16 mouse cellular contexts compared by ENCODE assay signal in the genomic region with DNA sequence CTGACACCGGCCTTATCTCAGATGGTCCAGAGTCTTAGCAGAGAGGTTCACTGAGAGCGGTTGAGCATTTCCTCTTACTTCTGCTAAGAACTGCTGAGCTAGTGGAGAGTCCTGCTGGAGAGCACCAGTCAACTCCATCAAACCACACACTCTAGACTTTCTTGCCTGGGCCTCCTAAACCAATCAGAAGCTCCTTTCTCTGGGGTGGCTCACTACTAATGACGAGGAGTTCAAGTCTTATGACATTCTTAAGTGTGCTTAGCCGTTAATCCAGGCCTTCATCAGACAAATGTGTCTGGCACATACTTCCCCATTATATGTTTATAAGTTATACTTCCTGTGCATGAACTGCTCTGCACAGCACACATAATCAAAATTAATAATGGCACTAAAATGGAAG.
"Had no signal": no experiment of that assay in that cellular context is flagged by ENCODE, and none has a peak within 500 bp of the region (broad histone marks: within the 10 kb centered on the region; RNA-seq: fewer than 3 reads in every experiment).

No protein-coding gene starts in this region.

- H3K4me1 ChIP-seq: liver, embryonic 15.5 days; midbrain, embryonic 15.5 days; neural tube, embryonic 12.5 days had no signal

- H3K36me3 ChIP-seq: liver, embryonic 15.5 days had no signal

- H3K4me3 ChIP-seq: liver, embryonic 15.5 days; megakaryocyte, embryonic 14.5 days; midbrain, embryonic 15.5 days; neural tube, embryonic 12.5 days had no signal

- ATAC-seq: intestine, embryonic 16.5 days; midbrain, embryonic 15.5 days had no signal

- H3K9ac ChIP-seq: liver, embryonic 15.5 days; midbrain, embryonic 15.5 days; neural tube, embryonic 12.5 days had no signal

- DNase-seq: kidney, adult 2 months; kidney, postnatal 36 days; left cerebral cortex, postnatal 4 days; lung, adult 2 months; lung, postnatal 14 days; retina, postnatal 1 day; right cerebral cortex, postnatal 14 days; thymus, postnatal 36 days had no signal

- H3K27me3 ChIP-seq: liver, embryonic 15.5 days; midbrain, embryonic 15.5 days; neural tube, embryonic 12.5 days had no signal

- H3K9me3 ChIP-seq: liver, embryonic 15.5 days; midbrain, embryonic 15.5 days; neural tube, embryonic 12.5 days had no signal

- H3K27ac ChIP-seq: kidney, postnatal 0 days; liver, embryonic 15.5 days; midbrain, embryonic 15.5 days; neural tube, embryonic 12.5 days had no signal

- H3K4me2 ChIP-seq: liver, embryonic 11.5 days; liver, embryonic 15.5 days; midbrain, embryonic 11.5 days; midbrain, embryonic 15.5 days; neural tube, embryonic 12.5 days had no signal
